Mouse (Mus musculus) ES-Bruce4 (cell line): ENCODE results near the gene Dao.

Experiments
- CTCF ChIP-seq: IDR thresholded peaks from one replicate; pipeline ENCODE4 v1.8.1; 2011; ENCODE audit warnings: low read depth, low read length
- POLR2A ChIP-seq: IDR thresholded peaks from one replicate; pipeline ENCODE4 v1.8.1; 2011; ENCODE audit warnings: low read length; ENCODE audit not compliant: insufficient read depth

DNA sequence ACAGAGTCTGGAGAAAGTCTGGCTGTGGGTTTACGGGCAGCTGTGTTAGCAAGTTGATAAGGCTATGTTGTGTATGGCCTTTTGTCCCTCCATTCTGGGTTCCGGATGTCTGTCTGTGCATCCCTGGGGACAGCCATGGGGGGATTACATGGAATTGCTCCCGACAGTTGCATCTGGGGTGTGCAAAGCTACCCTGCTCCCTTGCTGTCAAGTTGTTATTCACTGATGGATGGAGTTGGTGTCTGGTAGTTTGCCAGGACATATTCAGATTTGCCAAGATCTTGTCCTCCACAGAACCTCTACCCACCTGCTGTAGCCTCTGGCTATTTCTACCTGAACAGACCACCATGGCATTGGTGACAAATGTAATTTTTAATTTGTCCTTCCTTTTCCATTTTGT, 42.6 kb downstream of the Dao start:
- TF ChIP-seq POLR2A (no peak), CTCF (no peak)
